Mouse (Mus musculus) embryonic fibroblast, embryonic 13.5 days (primary cell): ENCODE measurements around the gene Psmb9.

Source experiments
- CTCF ChIP-seq: IDR thresholded peaks from 2 replicates; pipeline ENCODE4 v1.5.1; 2011; ENCODE audit warnings: mild to moderate bottlenecking, control low read depth, low read length, moderate library complexity, borderline replicate concordance; ENCODE audit not compliant: insufficient read depth
- POLR2A ChIP-seq: IDR thresholded peaks from 2 replicates; pipeline ENCODE4 v1.6.1; 2011; ENCODE audit warnings: low read depth, mild to moderate bottlenecking, control low read depth, low read length, moderate library complexity

DNA sequence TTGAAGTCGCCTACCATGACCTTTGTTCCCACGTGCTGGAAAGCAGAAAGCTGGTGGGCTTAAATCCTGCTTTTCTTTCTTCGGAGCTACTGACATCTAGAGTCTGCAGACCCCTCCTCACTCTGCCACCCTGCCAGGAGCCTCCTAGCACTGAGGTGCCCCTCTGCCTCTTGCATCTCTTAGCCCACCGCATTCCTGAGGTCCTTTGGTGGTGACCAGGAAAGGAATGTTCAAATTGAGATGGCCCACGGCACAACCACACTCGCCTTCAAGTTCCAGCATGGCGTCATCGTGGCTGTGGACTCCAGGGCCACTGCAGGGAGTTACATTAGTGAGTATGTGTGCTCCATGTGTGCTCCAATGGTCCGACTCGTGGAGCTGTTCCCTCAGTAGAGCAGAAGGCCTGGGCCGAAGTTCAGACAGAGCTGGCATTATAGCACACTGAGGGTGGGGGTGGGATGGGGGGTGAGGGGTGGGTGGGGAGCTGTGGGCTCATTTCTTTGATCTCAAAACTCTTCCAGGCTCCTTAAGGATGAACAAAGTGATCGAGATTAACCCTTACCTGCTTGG is 11.6 kb upstream of the Psmb9 start:
- no peak for TF ChIP-seq CTCF
- TF ChIP-seq POLR2A, result no peak
